Mouse (Mus musculus): ENCODE results near the gene Tssk1.

GRCm38 (mm10) chr16:17858592-17858991 is 35.4 kb upstream of the Tssk1 start:
- TF ChIP-seq GATA1 (IDR thresholded peaks at IDR 0.05; ENCODE audit: low read length), result no peak
- TF ChIP-seq TAL1 (IDR thresholded peaks at IDR 0.05; ENCODE audit: low read length), result no peak
